Mouse (Mus musculus) right cerebral cortex, postnatal 4 days (tissue): ENCODE results near the gene Dennd4a.
A peak's percentile ranks its signal among the peaks of the same experiment; 100 is the strongest.

Experiments
- DNase-seq: peaks from one replicate; pipeline ENCODE4 v3.0.0-alpha.2; 2022

Dennd4a gene

GRCm38 (mm10) chr9:64925771-64926170 is 114.6 kb downstream of the Dennd4a start:
- DNase-seq = no peak

- peak; percentile 70 for DNase-seq
Measured at GRCm38 (mm10) chr9:64926201-64926991, 115.3 kb downstream of the Dennd4a start.

GRCm38 (mm10) chr9:64930256-64930655 is 119.1 kb downstream of the Dennd4a start:
- no peak for DNase-seq

- no peak for DNase-seq
Measured at GRCm38 (mm10) chr9:64931751-64932610, 120.8 kb downstream of the Dennd4a start.

GRCm38 (mm10) chr9:64934015-64934754 is 123.0 kb downstream of the Dennd4a start:
- no peak for DNase-seq

GRCm38 (mm10) chr9:64936508-64936907 is 125.4 kb downstream of the Dennd4a start:
- peak; percentile 51 for DNase-seq

GRCm38 (mm10) chr9:64937491-64937890 is 126.4 kb downstream of the Dennd4a start:
- no peak for DNase-seq

GRCm38 (mm10) chr9:64938535-64938934 is 127.4 kb downstream of the Dennd4a start:
- DNase-seq = no peak

- no peak for DNase-seq
Measured at GRCm38 (mm10) chr9:64939281-64939680, 128.1 kb downstream of the Dennd4a start.

- DNase-seq = no peak
Measured at GRCm38 (mm10) chr9:64939790-64940189, 128.7 kb downstream of the Dennd4a start.

- DNase-seq = no peak
Measured at GRCm38 (mm10) chr9:64940731-64941346, 129.7 kb downstream of the Dennd4a start.

- DNase-seq = no peak
Measured at GRCm38 (mm10) chr9:64941650-64942049, 130.5 kb downstream of the Dennd4a start.

- DNase-seq = no peak
Measured at GRCm38 (mm10) chr9:64943997-64944396, 132.9 kb downstream of the Dennd4a start.

- DNase-seq = no peak
Measured at GRCm38 (mm10) chr9:64947483-64948095, 136.4 kb downstream of the Dennd4a start.

- DNase-seq = no peak
Measured at GRCm38 (mm10) chr9:64951161-64951657, 140.1 kb downstream of the Dennd4a start, which contains the start of gene Slc24a1. Gene Slc24a1, minus strand, starts transcription at chr9:64951607.

GRCm38 (mm10) chr9:64952055-64952454 is 140.9 kb downstream of the Dennd4a start:
- DNase-seq = no peak

- DNase-seq = no peak
Measured at GRCm38 (mm10) chr9:64953190-64953589, 142.1 kb downstream of the Dennd4a start.

GRCm38 (mm10) chr9:64956337-64956736 is 145.2 kb downstream of the Dennd4a start:
- DNase-seq = peak; percentile 42

- no peak for DNase-seq
Measured at GRCm38 (mm10) chr9:64957276-64957675, 146.1 kb downstream of the Dennd4a start.

- DNase-seq = peak; percentile 97
Measured at GRCm38 (mm10) chr9:64960117-64960977, 149.2 kb downstream of the Dennd4a start, which contains the start of gene Ints14. Gene Ints14, plus strand, starts transcription at chr9:64960905.

GRCm38 (mm10) chr9:64960978-64961320 is 149.8 kb downstream of the Dennd4a start:
- no peak for DNase-seq
